Comparison of ENCODE assay signal across 8 mouse cellular contexts in genomic region chr8:104343957-104344356, GRCm38 (mm10). TPM values are rescaled to one million over a fixed set of nuclear protein-coding genes. Genes with fewer than 3 reads are reported as not detected.
A peak's percentile ranks its signal among the peaks of the same experiment; 100 is the strongest.
DNase-seq lines count a peak whose midpoint lies in the region; TF ChIP-seq lines count a peak whose summit lies in the region.

No protein-coding gene starts in this region.

- no peaks in the 10 kb centered on the region for H3K9me3 ChIP-seq in megakaryocyte, embryonic 14.5 days

- H3K27ac ChIP-seq in left cerebral cortex, adult 2 months, result no peak overlapping the region

- H3K36me3 ChIP-seq in megakaryocyte, embryonic 14.5 days (replicated peaks; ENCODE audit: low read length), result peaks cover 53% of the 10 kb centered on the region

- no peak overlapping the region for H3K4me3 ChIP-seq in left cerebral cortex, adult 2 months
- H3K4me3 ChIP-seq in megakaryocyte, embryonic 14.5 days (replicated peaks), result peak overlapping the region; percentile 12

- H3K4me1 ChIP-seq in megakaryocyte, embryonic 14.5 days, result peaks cover 69% of the 10 kb centered on the region

- intact Hi-C loops in left cerebral cortex, adult 2 months (cut with DNase I), result loop anchor here (2.0 to 5.0 kb wide), 6 partner anchors 51 to 247 kb away; partner anchors contain the start of genes Cmtm4 and Terb1

- DNase-seq in ZHBTc4 (ENCODE audit: low read depth, low spot score), result peak; percentile 90
- DNase-seq in cerebellum, postnatal 36 days, result peak; percentile 91 to 94
- DNase-seq in gastrocnemius, adult 18-20 months (ENCODE audit: low spot score), result peak; percentile 86
- DNase-seq in induced T-regulatory cell, adult 2 months (ENCODE audit: low read depth), result peak; percentile 90
- DNase-seq in left cerebral cortex, adult 2 months (ENCODE audit: extremely low spot score in 1 of 2, low spot score in 2 of 2), result peak; percentile 81 to 91
- peak; percentile 87 to 93 for DNase-seq in right cerebral cortex, adult 2 months (ENCODE audit: low spot score in 2 of 2)
- peak; percentile 57 for DNase-seq in urinary bladder, postnatal 10 days (ENCODE audit: low spot score)

- TF ChIP-seq CTCF in left cerebral cortex, adult 2 months (IDR thresholded peaks at IDR 0.05), result peak; percentile 94

- H3K27me3 ChIP-seq in megakaryocyte, embryonic 14.5 days (replicated peaks), result no peaks in the 10 kb centered on the region

RNA-seq across cellular contexts. Expression of gene Cmtm3, which starts 4.7 kb away (rescaled TPM):
- 1 to 10 TPM; 3.2 to 7.2 TPM for total RNA-seq in gastrocnemius, adult 18-20 months (2021)
- total RNA-seq in left cerebral cortex, adult 2 months (2021), result 10 to 100 TPM; 11.9 to 12.8 TPM
- polyA plus RNA-seq in megakaryocyte, embryonic 14.5 days (2012; ENCODE audit: insufficient read depth, low replicate concordance), result 64.5 and 65.4 TPM in 2 replicates

RNA-seq across cellular contexts. Expression of gene Cmtm2b, which starts 21.9 kb away (rescaled TPM):
- total RNA-seq in gastrocnemius, adult 18-20 months (2021), result not detected
- not detected for total RNA-seq in left cerebral cortex, adult 2 months (2021)
- polyA plus RNA-seq in megakaryocyte, embryonic 14.5 days (2012; ENCODE audit: insufficient read depth, low replicate concordance), result not detected in 2 replicates

RNA-seq across cellular contexts. Expression of gene Gm11020, which starts 22.6 kb away (rescaled TPM):
- total RNA-seq in gastrocnemius, adult 18-20 months (2021), result not detected
- total RNA-seq in left cerebral cortex, adult 2 months (2021), result not detected
- polyA plus RNA-seq in megakaryocyte, embryonic 14.5 days (2012; ENCODE audit: insufficient read depth, low replicate concordance), result not detected in 2 replicates

RNA-seq across cellular contexts. Expression of gene Cmtm1, which starts 34.0 kb away (rescaled TPM):
- not detected for total RNA-seq in gastrocnemius, adult 18-20 months (2021)
- total RNA-seq in left cerebral cortex, adult 2 months (2021), result not detected
- polyA plus RNA-seq in megakaryocyte, embryonic 14.5 days (2012; ENCODE audit: insufficient read depth, low replicate concordance), result not detected in 2 replicates

RNA-seq across cellular contexts. Expression of gene Gm45711, which starts 34.1 kb away (rescaled TPM):
- total RNA-seq in gastrocnemius, adult 18-20 months (2021), result not detected
- total RNA-seq in left cerebral cortex, adult 2 months (2021), result not detected
- polyA plus RNA-seq in megakaryocyte, embryonic 14.5 days (2012; ENCODE audit: insufficient read depth, low replicate concordance), result not detected in 2 replicates
